In the genomic region with DNA sequence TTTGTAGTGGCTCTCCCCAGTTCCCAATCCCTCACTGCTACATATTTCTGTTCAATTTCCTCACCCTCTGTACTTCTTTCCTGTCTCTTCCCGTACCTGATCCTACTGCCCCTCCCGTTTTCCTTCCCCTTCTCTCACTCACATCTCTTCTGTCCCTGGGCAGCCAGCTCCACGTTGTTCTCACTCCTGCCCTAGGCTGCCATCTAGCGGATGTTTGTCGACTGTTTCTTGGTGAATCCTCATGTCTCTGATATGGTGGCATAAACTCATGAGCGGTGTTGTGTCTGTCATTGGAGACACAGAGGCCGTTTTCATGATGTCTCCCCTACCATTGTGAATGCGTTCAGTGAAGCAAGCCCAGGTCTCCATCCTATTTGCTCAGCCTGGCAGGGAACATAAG, we compare ENCODE assay signal across 10 mouse cellular contexts.
DNase-seq lines count a peak whose midpoint lies in the region; ATAC-seq lines count a peak whose summit lies in the region.
"Had no signal": no experiment of that assay in that cellular context is flagged by ENCODE, and none has a peak within 500 bp of the region (broad histone marks: within the 10 kb centered on the region; RNA-seq: fewer than 3 reads in every experiment).

No protein-coding gene starts in this region.

- WGBS in neural tube, embryonic 15.5 days, result 9% methylated on average over 8 of the region's 8 CpGs
- WGBS in forebrain, embryonic 14.5 days, result 9% methylated on average over 8 of the region's 8 CpGs
- 12% methylated on average over 8 of the region's 8 CpGs for WGBS in midbrain, embryonic 13.5 days

- H3K4me2 ChIP-seq in neural tube, embryonic 15.5 days, result no peak overlapping the region
- H3K4me2 ChIP-seq in forebrain, embryonic 14.5 days (ENCODE audit: low read length), result no peak overlapping the region
- peak overlapping the region; percentile 3; the same call in 1 of the 2 replicates for H3K4me2 ChIP-seq in midbrain, embryonic 13.5 days (replicated peaks)
- H3K4me2 ChIP-seq: embryonic facial prominence, embryonic 12.5 days had no signal

- no peaks in the 10 kb centered on the region for H3K9me3 ChIP-seq in neural tube, embryonic 15.5 days (replicated peaks)
- H3K9me3 ChIP-seq in forebrain, embryonic 14.5 days (replicated peaks; ENCODE audit: control insufficient read depth, low read length), result no peaks in the 10 kb centered on the region
- H3K9me3 ChIP-seq in midbrain, embryonic 13.5 days, result no peaks in the 10 kb centered on the region
- H3K9me3 ChIP-seq: embryonic facial prominence, embryonic 12.5 days had no signal

- no peak for ATAC-seq in neural tube, embryonic 15.5 days (ENCODE audit: low FRiP score)
- peak; percentile 92 for ATAC-seq in cerebellum, adult (ENCODE audit: insufficient number of reproducible peaks, low FRiP score, low TSS enrichment)
- ATAC-seq in forebrain, embryonic 14.5 days, result peak; percentile 77; the same call in 1 of the 2 replicates
- ATAC-seq in midbrain, embryonic 13.5 days, result peak; percentile 73

- no peak overlapping the region for H3K9ac ChIP-seq in neural tube, embryonic 15.5 days (replicated peaks)
- no peak overlapping the region for H3K9ac ChIP-seq in forebrain, embryonic 14.5 days (ENCODE audit: low read length)
- no peak overlapping the region for H3K9ac ChIP-seq in midbrain, embryonic 13.5 days (replicated peaks)
- H3K9ac ChIP-seq: embryonic facial prominence, embryonic 12.5 days had no signal

- no peaks in the 10 kb centered on the region for H3K27me3 ChIP-seq in neural tube, embryonic 15.5 days (replicated peaks)
- H3K27me3 ChIP-seq in forebrain, embryonic 14.5 days (replicated peaks; ENCODE audit: control insufficient read depth, insufficient read depth, low read length), result no peaks in the 10 kb centered on the region
- H3K27me3 ChIP-seq in midbrain, embryonic 13.5 days, result no peaks in the 10 kb centered on the region
- H3K27me3 ChIP-seq: embryonic facial prominence, embryonic 12.5 days had no signal

- no peak overlapping the region for H3K27ac ChIP-seq in neural tube, embryonic 15.5 days (replicated peaks)
- no peak overlapping the region for H3K27ac ChIP-seq in forebrain, embryonic 14.5 days (ENCODE audit: low read depth, low read length)
- no peak overlapping the region for H3K27ac ChIP-seq in midbrain, embryonic 13.5 days
- H3K27ac ChIP-seq: embryonic facial prominence, embryonic 12.5 days had no signal

- H3K4me1 ChIP-seq in neural tube, embryonic 15.5 days, result peaks cover 7% of the 10 kb centered on the region
- no peaks in the 10 kb centered on the region for H3K4me1 ChIP-seq in forebrain, embryonic 14.5 days (ENCODE audit: control insufficient read depth, insufficient read depth, low read length)
- H3K4me1 ChIP-seq in midbrain, embryonic 13.5 days (replicated peaks), result 0 out of 2 replicates have a peak, but pooled peaks cover 7% of the 10 kb centered on the region
- H3K4me1 ChIP-seq: embryonic facial prominence, embryonic 12.5 days had no signal

- H3K4me3 ChIP-seq in neural tube, embryonic 15.5 days (replicated peaks), result no peak overlapping the region
- no peak overlapping the region for H3K4me3 ChIP-seq in forebrain, embryonic 14.5 days (ENCODE audit: low read depth, low read length)
- no peak overlapping the region for H3K4me3 ChIP-seq in midbrain, embryonic 13.5 days (replicated peaks)
- H3K4me3 ChIP-seq: embryonic facial prominence, embryonic 12.5 days; myocyte had no signal

- intact Hi-C loops in left cerebral cortex, postnatal 10 days (cut with DNase I), result loop anchor here (5.0 kb wide), 1 partner anchor 74 kb away; no protein-coding TSS in a partner anchor

- H3K36me3 ChIP-seq in neural tube, embryonic 15.5 days, result no peaks in the 10 kb centered on the region
- no peaks in the 10 kb centered on the region for H3K36me3 ChIP-seq in forebrain, embryonic 14.5 days (ENCODE audit: control insufficient read depth, insufficient read depth, low read length)
- no peaks in the 10 kb centered on the region for H3K36me3 ChIP-seq in midbrain, embryonic 13.5 days
- H3K36me3 ChIP-seq: embryonic facial prominence, embryonic 12.5 days had no signal

- peak; percentile 66 for DNase-seq in neural tube, embryonic 10.5 days (ENCODE audit: extremely low spot score, low spot score)
- peak; percentile 91 for DNase-seq in forebrain, embryonic 14.5 days (ENCODE audit: low spot score)
- peak; percentile 69 for DNase-seq in induced T-regulatory cell, adult 2 months (ENCODE audit: low read depth)
- peak; percentile 75 to 79 for DNase-seq in left cerebral cortex, postnatal 10 days (ENCODE audit: extremely low spot score in 1 of 2, low spot score in 2 of 2)
- DNase-seq in spleen, postnatal 10 days (ENCODE audit: low spot score in 2 of 2), result peak; percentile 16 to 66

Comparison
In these comparisons a context has a peak if more than half of its experiments do, and no peak if none do; other contexts are left out.
1. DNase-seq: peak in every context shown above with its lines; median percentile 91 in forebrain, embryonic 14.5 days; 77 in left cerebral cortex, postnatal 10 days; 69 in induced T-regulatory cell, adult 2 months; 66 in neural tube, embryonic 10.5 days; 41 in spleen, postnatal 10 days.